ENCODE assay signal across 19 mouse cellular contexts in genomic region chr7:135740453-135740852, GRCm38 (mm10). TPM values are rescaled to one million over a fixed set of nuclear protein-coding genes. Genes with fewer than 3 reads are reported as not detected.
A peak's percentile ranks its signal among the peaks of the same experiment; 100 is the strongest.
DNase-seq lines count a peak whose midpoint lies in the region; TF ChIP-seq lines count a peak whose summit lies in the region.
"Had no signal": no experiment of that assay in that cellular context is flagged by ENCODE, and none has a peak within 500 bp of the region (broad histone marks: within the 10 kb centered on the region; RNA-seq: fewer than 3 reads in every experiment).

No protein-coding gene starts in this region.

- H3K4me3 ChIP-seq in ES-Bruce4 (ENCODE audit: low read depth, low read length): no peak overlapping the region
- H3K4me3 ChIP-seq in embryonic facial prominence, embryonic 10.5 days: no peak overlapping the region
- H3K4me3 ChIP-seq: forebrain, embryonic 12.5 days; gastrocnemius, adult 2 months; heart, embryonic 13.5 days; hindbrain, embryonic 15.5 days had no signal

- peaks cover 7% of the 10 kb centered on the region for H3K9me3 ChIP-seq in ES-Bruce4 (replicated peaks; ENCODE audit: control insufficient read depth, insufficient read depth, low read length, poor library complexity, severe bottlenecking)
- H3K9me3 ChIP-seq in embryonic facial prominence, embryonic 10.5 days: peaks cover 7% of the 10 kb centered on the region; the same call in 1 of the 2 replicates
- H3K9me3 ChIP-seq: forebrain, embryonic 12.5 days; hindbrain, embryonic 15.5 days had no signal

- peak; percentile 32 for DNase-seq in 3T3-L1 (ENCODE audit: low read depth, low spot score)
- peak; percentile 15 for DNase-seq in embryonic facial prominence, embryonic 10.5 days (ENCODE audit: low spot score)
- DNase-seq in forelimb bud, embryonic 11.5 days (ENCODE audit: low read depth, low spot score): peak; percentile 7
- DNase-seq in layer of hippocampus, adult 18-20 months (ENCODE audit: low spot score in 2 of 2): no peak
- no peak for DNase-seq in urinary bladder, postnatal 36 days (ENCODE audit: low spot score in 2 of 2)
- no peak for DNase-seq in right cerebral cortex, postnatal 36 days (ENCODE audit: low spot score in 2 of 2)
- DNase-seq in adrenal gland, adult (ENCODE audit: inconsistent age in 2 of 2, low spot score in 1 of 2): no peak
- DNase-seq: adrenal gland, postnatal 25 days; B cell, adult 2 months; cerebellum, adult 18-20 months; cerebellum, adult 9-11 months; cerebellum, postnatal 36 days; gastrocnemius, adult 2 months; gastrocnemius, postnatal 25 days; heart, postnatal 36 days had no signal

- no peak overlapping the region for H3K9ac ChIP-seq in ES-Bruce4 (ENCODE audit: low read depth, poor library complexity, severe bottlenecking)
- H3K9ac ChIP-seq: forebrain, embryonic 12.5 days; heart, embryonic 13.5 days; hindbrain, embryonic 15.5 days had no signal

- 45% methylated on average over 3 of the region's 3 CpGs for WGBS in embryonic facial prominence, embryonic 10.5 days

- H3K4me1 ChIP-seq in ES-Bruce4 (ENCODE audit: control insufficient read depth, insufficient read depth, low read length): no peaks in the 10 kb centered on the region
- peaks cover 8% of the 10 kb centered on the region for H3K4me1 ChIP-seq in embryonic facial prominence, embryonic 10.5 days

- TF ChIP-seq CTCF in ES-Bruce4 (IDR thresholded peaks at IDR 0.05; ENCODE audit: low read depth, low read length): no peak

- H3K36me3 ChIP-seq in ES-Bruce4 (ENCODE audit: control insufficient read depth, insufficient read depth, low read length, poor library complexity, severe bottlenecking): no peaks in the 10 kb centered on the region
- no peaks in the 10 kb centered on the region for H3K36me3 ChIP-seq in embryonic facial prominence, embryonic 10.5 days (replicated peaks)
- H3K36me3 ChIP-seq: forebrain, embryonic 12.5 days; heart, embryonic 13.5 days; hindbrain, embryonic 15.5 days had no signal

- H3K27ac ChIP-seq in ES-Bruce4 (ENCODE audit: insufficient read depth, low read length): no peak overlapping the region
- H3K27ac ChIP-seq in embryonic facial prominence, embryonic 10.5 days (replicated peaks): no peak overlapping the region
- H3K27ac ChIP-seq: forebrain, embryonic 12.5 days; gastrocnemius, adult 2 months; heart, embryonic 13.5 days; hindbrain, embryonic 15.5 days had no signal

- no peaks in the 10 kb centered on the region for H3K27me3 ChIP-seq in ES-Bruce4 (ENCODE audit: control insufficient read depth, insufficient read depth, low read length, poor library complexity, severe bottlenecking)
- no peaks in the 10 kb centered on the region for H3K27me3 ChIP-seq in embryonic facial prominence, embryonic 10.5 days (replicated peaks; ENCODE audit: low read depth, poor library complexity, severe bottlenecking)
- H3K27me3 ChIP-seq: forebrain, embryonic 12.5 days; hindbrain, embryonic 15.5 days had no signal

- peak; percentile 70 for TF ChIP-seq EP300 in ES-Bruce4 (IDR thresholded peaks at IDR 0.05; ENCODE audit: insufficient read depth, low read depth, low read length)

- no peak for TF ChIP-seq POLR2A in ES-Bruce4 (IDR thresholded peaks at IDR 0.05; ENCODE audit: insufficient read depth, low read length)

RNA-seq across cellular contexts. Expression of gene Mki67, which starts 24.3 kb away (rescaled TPM):
- 217 and 225 TPM in 2 replicates for polyA plus RNA-seq in ES-Bruce4 (2011; ENCODE audit: insufficient read depth, insufficient read length, low read depth, missing spikeins)
- polyA plus RNA-seq in embryonic facial prominence, embryonic 10.5 days (2016; fragmentation: Nextera tagmentation; extraction: Ambion mirVana): 45.7 and 46.9 TPM in 2 replicates
- under 1 TPM; 0.20 to 0.23 TPM for total RNA-seq in layer of hippocampus, adult 18-20 months (2021)

Comparison
In these comparisons a context has a peak if more than half of its experiments do, and no peak if none do; other contexts are left out.
1. DNase-seq: peak in 3T3-L1 (single experiment), embryonic facial prominence, embryonic 10.5 days (single experiment) and forelimb bud, embryonic 11.5 days (single experiment); none in layer of hippocampus, adult 18-20 months (0 of 2), urinary bladder, postnatal 36 days (0 of 2), right cerebral cortex, postnatal 36 days (0 of 2) and adrenal gland, adult (0 of 2).